Mouse (Mus musculus) subcutaneous adipose tissue, adult 2 months (tissue): Measurements from ENCODE around the gene Rpe. TPM values are rescaled to one million over a fixed set of nuclear protein-coding genes. Genes with fewer than 3 reads are reported as not detected.

ENCODE experiments used
- polyA plus RNA-seq: library from polyadenylated mRNA; depleted of rRNA; stranded (reverse); fragments of >200 nt; gene quantifications from 2 replicates; pipeline ENCODE4 v1.2.3, GENCODE M21; 2012; ENCODE audit warnings: low replicate concordance; rRNA removed

Gene Rpe
- 23.7 and 29.9 TPM in 2 replicates for polyA plus RNA-seq

DNA sequence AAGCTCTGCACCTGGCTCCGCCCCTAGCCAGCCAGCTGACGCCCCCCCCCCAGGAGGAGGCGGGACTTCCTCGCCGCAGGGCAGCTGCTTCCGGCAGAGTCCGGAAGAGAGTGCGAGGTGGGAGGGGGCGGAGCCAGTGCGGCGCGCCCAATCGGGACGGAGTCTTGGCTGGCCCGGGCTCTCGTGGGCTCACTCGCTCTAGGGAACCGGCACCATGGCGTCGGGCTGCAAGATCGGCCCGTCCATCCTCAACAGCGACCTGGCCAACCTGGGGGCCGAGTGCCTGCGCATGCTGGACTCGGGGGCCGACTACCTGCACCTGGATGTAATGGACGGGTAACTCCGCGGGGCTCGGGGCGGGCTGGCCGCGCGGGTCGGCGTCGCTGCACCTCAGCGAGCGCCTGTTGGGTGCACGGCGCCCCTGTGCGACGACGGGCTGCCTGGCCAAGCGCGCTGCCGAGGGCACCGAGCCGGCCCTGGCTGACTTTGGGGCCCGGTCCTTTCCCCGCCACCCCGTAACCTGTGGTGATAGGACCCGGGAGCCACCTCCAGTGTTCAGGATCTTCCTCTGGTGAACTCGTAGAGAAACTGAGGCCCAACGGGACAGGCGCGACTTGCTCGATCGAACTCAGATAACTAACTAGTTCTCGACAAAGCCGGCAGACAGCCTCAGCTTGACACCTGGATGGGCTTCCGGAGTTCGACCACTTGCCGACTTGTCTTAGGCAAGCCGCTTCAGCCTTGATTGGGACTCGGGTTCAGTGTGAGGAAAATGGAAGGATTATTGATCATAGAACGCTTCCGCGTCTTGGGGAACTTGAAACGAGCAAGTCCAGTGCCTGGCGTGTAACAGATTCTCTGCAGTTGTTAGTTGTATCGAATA is at the start of gene Rpe:
Gene Rpe, plus strand, starts transcription at position 139 of the 883 bp plus-strand sequence.

Other genes starting within 250 kb of the Rpe start
- 0.10 and 0.13 TPM in 2 replicates for gene Unc80, start 232.5 kb upstream of the Rpe start, polyA plus RNA-seq
- gene Kansl1l, start 116.7 kb downstream of the Rpe start, polyA plus RNA-seq: 2.8 and 4.6 TPM in 2 replicates
- gene Acadl, start 162.4 kb downstream of the Rpe start, polyA plus RNA-seq: 80.9 and 158 TPM in 2 replicates
- 13.0 and 30.2 TPM in 2 replicates for gene Myl1, start 244.6 kb downstream of the Rpe start, polyA plus RNA-seq